Mouse (Mus musculus) liver, embryonic 14.5 days (tissue): ENCODE results near the gene Sema4d. TPM values are rescaled to one million over a fixed set of nuclear protein-coding genes. Genes with fewer than 3 reads are reported as not detected.
"Not testable (repeated sequence)": the region's sequence is repeated elsewhere in the genome, so short reads cannot be mapped to it uniquely, and the experiment has no call there.

Source experiments
- ATAC-seq: fragments of 200-750 bp; cut with Nextera tagmentation; 2 replicates; pipeline ENCODE4 v1.8.0; 2017; ENCODE audit warnings: moderate number of reproducible peaks, mild to moderate bottlenecking, moderate library complexity; ENCODE audit not compliant: insufficient read depth
- DNase-seq, 3 experiments: peaks; one replicate each; pipeline ENCODE4 v3.0.0-alpha.2; 2012 to 2013; ENCODE audit warnings: low read depth in 3 of 3, low spot score in 3 of 3
- H3K27ac ChIP-seq: fragments of 300-500 bp; sonication (generic); 2 replicates; pipeline ENCODE4 v1.5.1; 2014; ENCODE audit warnings: moderate library complexity, mild to moderate bottlenecking, control low read depth, inconsistent platforms
- H3K27me3 ChIP-seq: fragments of 300-500 bp; sonication (generic); 2 replicates; pipeline ENCODE4 v1.6.1; 2014; ENCODE audit warnings: mild to moderate bottlenecking, low read length, moderate library complexity; ENCODE audit not compliant: control insufficient read depth, insufficient read depth
- H3K36me3 ChIP-seq: fragments of 300-500 bp; sonication (generic); replicated peaks from 2 replicates; pipeline ENCODE4 v1.6.1; 2014; ENCODE audit warnings: low read depth; ENCODE audit not compliant: control insufficient read depth, insufficient read depth
- H3K4me1 ChIP-seq, 2 experiments: fragments of 200-500 bp in 1 of 2; fragments of 300-500 bp in 1 of 2; sonication (generic) in 1 of 2; replicated peaks; 2 replicates each; pipeline ENCODE4 v1.6.1; 2012 to 2014; ENCODE audit warnings: antibody characterized with exemption in 1 of 2, inconsistent platforms in 1 of 2, low read length in 1 of 2; ENCODE audit not compliant: control insufficient read depth in 2 of 2, insufficient read depth in 2 of 2
- H3K4me2 ChIP-seq: fragments of 300-500 bp; sonication (generic); 2 replicates; pipeline ENCODE4 v1.6.1; 2014; ENCODE audit warnings: low read depth, mild to moderate bottlenecking, control low read depth, moderate library complexity
- H3K4me3 ChIP-seq, 2 experiments: fragments of 200-500 bp in 1 of 2; fragments of 300-500 bp in 1 of 2; sonication (generic) in 1 of 2; 2 replicates each; pipeline ENCODE4 v1.5.1; 2012 to 2014; ENCODE audit warnings: low read depth in 2 of 2, low read length in 2 of 2, mild to moderate bottlenecking in 2 of 2, control low read depth in 1 of 2, inconsistent platforms in 1 of 2, moderate library complexity in 1 of 2; ENCODE audit not compliant: insufficient read depth in 1 of 2
- H3K9ac ChIP-seq: fragments of 300-500 bp; sonication (generic); replicated peaks from 2 replicates; pipeline ENCODE4 v1.6.1; 2014; ENCODE audit warnings: mild to moderate bottlenecking, control low read depth, moderate library complexity
- H3K9me3 ChIP-seq: fragments of 300-500 bp; sonication (generic); 2 replicates; pipeline ENCODE4 v1.6.1; 2016; ENCODE audit warnings: low read length, mixed read lengths; ENCODE audit not compliant: control insufficient read depth
- CTCF ChIP-seq: IDR thresholded peaks from 2 replicates; pipeline ENCODE4 v1.5.1; 2016; ENCODE audit warnings: antibody characterized with exemption, low read depth, control low read depth
- EP300 ChIP-seq: IDR thresholded peaks from 2 replicates; pipeline ENCODE4 v1.6.1; 2016; ENCODE audit warnings: antibody characterized with exemption, low read depth
- WGBS: fragments of 180-500 bp; shearing (Covaris S2); extraction: QIAGEN DNeasy Blood & Tissue Kit; methylation state at CpG from one replicate; pipeline ENCODE4 v1.1.7; 2014; ENCODE audit not compliant: insufficient replicate concordance; 5-methylcytosine and 5-hydroxymethylcytosine counted together
- polyA plus RNA-seq, 2 experiments: library from polyadenylated mRNA; depleted of rRNA in 1 of 2; stranded (reverse) in 1 of 2; unstranded in 1 of 2; fragments of >200 nt; fragmentation: Nextera tagmentation in 1 of 2; extraction: Ambion mirVana in 1 of 2; gene quantifications; 2 replicates each; pipeline versions ENCODE4 v1.2.1 to v1.2.3; 2012 to 2014

Gene Sema4d
- polyA plus RNA-seq, 2 experiments, result 4.6 to 4.7 TPM

- 76% methylated on average over 4 of the region's 4 CpGs for WGBS
- Histone ChIP-seq H3K9me3 (no peaks in the 10 kb centered on the region), H3K27me3 (no peaks in the 10 kb centered on the region)
Observed at GRCm38 (mm10) chr13:51676641-51677040, 116.9 kb downstream of the Sema4d start.

GRCm38 (mm10) chr13:51668195-51668594, 125.4 kb downstream of the Sema4d start:
- not testable (repeated sequence) for H3K4me1 ChIP-seq, H3K9ac ChIP-seq, H3K27me3 ChIP-seq, ATAC-seq, H3K4me3 ChIP-seq, H3K9me3 ChIP-seq, H3K27ac ChIP-seq, H3K4me2 ChIP-seq, DNase-seq
- H3K36me3 ChIP-seq, result peaks cover 63% of the 10 kb centered on the region
- 77% methylated on average over 12 of the region's 12 CpGs for WGBS

More at GRCm38 (mm10) chr13:51676641-51677040, 116.9 kb downstream of the Sema4d start:
- no peak overlapping the region for H3K9ac ChIP-seq
- no peak overlapping the region for H3K27ac ChIP-seq
- no peak overlapping the region for H3K4me3 ChIP-seq
- no peak for ATAC-seq
- peaks cover 15 to 18% of the 10 kb centered on the region in 2 experiments for H3K4me1 ChIP-seq
- TF ChIP-seq EP300 (no peak), CTCF (no peak)
- H3K36me3 ChIP-seq, result peaks cover 79% of the 10 kb centered on the region
- DNase-seq, result no peak
- no peak overlapping the region for H3K4me2 ChIP-seq

- 88% methylated on average over 2 of the region's 2 CpGs for WGBS
- H3K4me2 ChIP-seq, result no peak overlapping the region
- no peaks in the 10 kb centered on the region for H3K9me3 ChIP-seq
- DNase-seq (no peak), ATAC-seq (no peak)
- H3K4me3 ChIP-seq, result no peak overlapping the region
- H3K36me3 ChIP-seq, result peaks cover 82% of the 10 kb centered on the region
- H3K27ac ChIP-seq, result no peak overlapping the region
- H3K27me3 ChIP-seq, result no peaks in the 10 kb centered on the region
- TF ChIP-seq EP300 (no peak), CTCF (no peak)
- no peaks in the 10 kb centered on the region for H3K4me1 ChIP-seq
- H3K9ac ChIP-seq, result no peak overlapping the region
Observed at GRCm38 (mm10) chr13:51663561-51663960, 130.0 kb downstream of the Sema4d start.

- no peaks in the 10 kb centered on the region for H3K9me3 ChIP-seq
- DNase-seq, result no peak
- H3K27me3 ChIP-seq, result no peaks in the 10 kb centered on the region
- ATAC-seq, result no peak
- no peak overlapping the region for H3K4me3 ChIP-seq
- H3K9ac ChIP-seq, result no peak overlapping the region
- no peak for TF ChIP-seq EP300
- TF ChIP-seq CTCF, result no peak
- H3K27ac ChIP-seq, result no peak overlapping the region
- no peak overlapping the region for H3K4me2 ChIP-seq
- H3K36me3 ChIP-seq, result peaks cover 92% of the 10 kb centered on the region
- WGBS, result 88% methylated on average over 7 of the region's 7 CpGs
- no peaks in the 10 kb centered on the region for H3K4me1 ChIP-seq
Observed at GRCm38 (mm10) chr13:51659573-51659972, 134.0 kb downstream of the Sema4d start.

GRCm38 (mm10) chr13:51658094-51658493, 135.5 kb downstream of the Sema4d start:
- Histone ChIP-seq H3K4me2 (no peak overlapping the region), H3K4me1 (no peaks in the 10 kb centered on the region), H3K36me3 (peaks cover 93% of the 10 kb centered on the region), H3K9me3 (no peaks in the 10 kb centered on the region), H3K27ac (no peak overlapping the region), H3K9ac (no peak overlapping the region), H3K27me3 (no peaks in the 10 kb centered on the region), H3K4me3 (no peak overlapping the region)
- no peak for TF ChIP-seq EP300
- no peak for TF ChIP-seq CTCF
- no peak for ATAC-seq
- no peak for DNase-seq
- WGBS, result 70% methylated on average over 3 of the region's 3 CpGs
